Mouse (Mus musculus) ES-Bruce4 (cell line): ENCODE measurements around the gene Tmem247. TPM values are rescaled to one million over a fixed set of nuclear protein-coding genes. Genes with fewer than 3 reads are reported as not detected.

Source experiments
- H3K27ac ChIP-seq: 2 replicates; pipeline ENCODE4 v1.5.1; 2012; ENCODE audit warnings: low read length, inconsistent platforms; ENCODE audit not compliant: insufficient read depth
- H3K27me3 ChIP-seq: 2 replicates; pipeline ENCODE4 v1.6.1; 2012; ENCODE audit warnings: mild to moderate bottlenecking, low read length, inconsistent platforms; ENCODE audit not compliant: control insufficient read depth, poor library complexity, insufficient read depth, severe bottlenecking
- H3K36me3 ChIP-seq: 2 replicates; pipeline ENCODE4 v1.6.1; 2012; ENCODE audit warnings: inconsistent platforms, mild to moderate bottlenecking, low read length, moderate library complexity; ENCODE audit not compliant: control insufficient read depth, poor library complexity, insufficient read depth, severe bottlenecking
- H3K4me1 ChIP-seq: one replicate; pipeline ENCODE4 v1.8.1; 2011; ENCODE audit warnings: low read length; ENCODE audit not compliant: control insufficient read depth, insufficient read depth
- H3K4me3 ChIP-seq: 2 replicates; pipeline ENCODE4 v1.5.1; 2011; ENCODE audit warnings: low read depth, mild to moderate bottlenecking, low read length
- H3K9ac ChIP-seq: 2 replicates; pipeline ENCODE4 v1.6.1; 2012; ENCODE audit warnings: low read depth, mild to moderate bottlenecking, inconsistent platforms; ENCODE audit not compliant: poor library complexity, severe bottlenecking
- H3K9me3 ChIP-seq: replicated peaks from 2 replicates; pipeline ENCODE4 v1.6.1; 2012; ENCODE audit warnings: mild to moderate bottlenecking, low read length, inconsistent platforms; ENCODE audit not compliant: control insufficient read depth, poor library complexity, insufficient read depth, severe bottlenecking
- CTCF ChIP-seq: IDR thresholded peaks from one replicate; pipeline ENCODE4 v1.8.1; 2011; ENCODE audit warnings: low read depth, low read length
- EP300 ChIP-seq: IDR thresholded peaks from 2 replicates; pipeline ENCODE4 v1.6.1; 2011; ENCODE audit warnings: low read depth, low read length; ENCODE audit not compliant: insufficient read depth
- POLR2A ChIP-seq: IDR thresholded peaks from one replicate; pipeline ENCODE4 v1.8.1; 2011; ENCODE audit warnings: low read length; ENCODE audit not compliant: insufficient read depth
- polyA plus RNA-seq: library from polyadenylated mRNA; stranded (reverse); fragments of >200 nt; gene quantifications from 2 replicates; pipeline ENCODE4 v1.2.4, GENCODE M21; 2011; ENCODE audit warnings: low read depth; ENCODE audit not compliant: missing spikeins, insufficient read depth, insufficient read length

The Tmem247 gene
- polyA plus RNA-seq, 1 experiment = not detected

DNA sequence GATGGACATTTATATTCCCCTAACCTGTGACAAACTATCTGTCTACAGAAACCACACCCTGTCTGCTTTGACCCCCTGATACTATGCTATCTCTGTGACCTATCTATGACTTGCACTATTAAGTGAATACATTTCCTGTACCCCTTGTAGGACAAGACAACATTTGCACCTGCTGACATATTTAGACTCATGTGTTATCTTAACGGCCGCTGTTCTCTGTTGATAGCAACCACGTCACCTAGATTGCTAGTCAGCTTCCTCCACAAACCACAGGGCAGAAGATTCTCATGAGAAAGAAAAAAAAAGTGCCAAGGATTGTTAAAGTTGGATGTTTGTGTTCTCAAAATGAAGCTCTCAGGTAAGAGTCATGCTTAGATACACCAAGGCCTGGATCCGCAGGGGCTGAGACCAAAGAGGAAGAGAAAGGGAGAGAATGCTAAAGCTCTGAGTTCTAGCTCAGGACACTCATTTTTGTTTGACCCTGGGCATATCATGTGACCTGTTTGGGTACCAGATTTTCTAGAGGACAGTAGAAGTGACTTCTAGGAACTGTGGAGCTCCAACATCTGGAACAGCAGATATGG, 36.6 kb upstream of the Tmem247 start:
- Histone ChIP-seq H3K4me1 (no peaks in the 10 kb centered on the region), H3K9me3 (no peaks in the 10 kb centered on the region), H3K27me3 (no peaks in the 10 kb centered on the region), H3K9ac (no peak overlapping the region), H3K36me3 (no peaks in the 10 kb centered on the region), H3K4me3 (no peak overlapping the region), H3K27ac (no peak overlapping the region)
- no peak for TF ChIP-seq EP300
- no peak for TF ChIP-seq CTCF
- TF ChIP-seq POLR2A = no peak

- H3K9me3 ChIP-seq = no peaks in the 10 kb centered on the region
- H3K36me3 ChIP-seq = no peaks in the 10 kb centered on the region
- H3K4me3 ChIP-seq = no peak overlapping the region
- no peak overlapping the region for H3K27ac ChIP-seq
- no peak overlapping the region for H3K9ac ChIP-seq
- TF ChIP-seq EP300 = no peak
- H3K27me3 ChIP-seq = no peaks in the 10 kb centered on the region
- H3K4me1 ChIP-seq = no peaks in the 10 kb centered on the region
These were observed 22.0 kb upstream of the Tmem247 start for GRCm38 (mm10) chr17:86895191-86895590.

- Histone ChIP-seq H3K36me3 (no peaks in the 10 kb centered on the region), H3K9ac (no peak overlapping the region), H3K27me3 (no peaks in the 10 kb centered on the region), H3K4me1 (no peaks in the 10 kb centered on the region), H3K4me3 (no peak overlapping the region), H3K9me3 (no peaks in the 10 kb centered on the region), H3K27ac (no peak overlapping the region)
- no peak for TF ChIP-seq POLR2A
- TF ChIP-seq EP300 = no peak
- TF ChIP-seq CTCF = no peak
These were observed 19.5 kb upstream of the Tmem247 start for GRCm38 (mm10) chr17:86897486-86898165.

GRCm38 (mm10) chr17:86899821-86900220, 17.3 kb upstream of the Tmem247 start:
- Histone ChIP-seq H3K4me3 (no peak overlapping the region), H3K4me1 (no peaks in the 10 kb centered on the region), H3K27ac (no peak overlapping the region), H3K9ac (no peak overlapping the region), H3K27me3 (no peaks in the 10 kb centered on the region), H3K9me3 (no peaks in the 10 kb centered on the region), H3K36me3 (no peaks in the 10 kb centered on the region)
- TF ChIP-seq POLR2A = no peak
- no peak for TF ChIP-seq EP300
- TF ChIP-seq CTCF = no peak

DNA sequence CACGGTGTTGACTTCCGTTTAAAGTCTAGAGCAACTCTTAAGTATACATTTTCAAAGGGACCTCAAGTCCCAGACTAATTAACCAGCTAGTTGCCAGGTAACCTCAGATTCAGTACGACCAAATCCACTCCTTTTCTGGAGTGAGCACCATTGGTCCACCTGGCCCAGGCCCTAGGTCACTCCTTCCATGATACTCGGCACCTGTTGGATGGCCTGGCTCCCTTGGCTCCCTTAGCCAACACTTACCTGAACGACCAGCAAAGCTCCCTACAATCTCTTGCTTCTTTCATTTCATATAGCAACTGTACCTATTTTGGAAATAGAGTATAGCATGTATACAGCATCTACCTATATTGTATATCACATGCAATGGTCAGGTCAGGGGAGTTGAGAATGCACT, 16.6 kb upstream of the Tmem247 start:
- Histone ChIP-seq H3K4me3 (no peak overlapping the region), H3K9ac (no peak overlapping the region), H3K4me1 (no peaks in the 10 kb centered on the region), H3K27ac (no peak overlapping the region), H3K9me3 (no peaks in the 10 kb centered on the region), H3K36me3 (no peaks in the 10 kb centered on the region), H3K27me3 (no peaks in the 10 kb centered on the region)
- TF ChIP-seq CTCF (no peak), POLR2A (no peak), EP300 (no peak)

- H3K36me3 ChIP-seq = no peaks in the 10 kb centered on the region
- H3K4me3 ChIP-seq = no peak overlapping the region
- H3K9me3 ChIP-seq = no peaks in the 10 kb centered on the region
- H3K27ac ChIP-seq = no peak overlapping the region
- no peak overlapping the region for H3K9ac ChIP-seq
- H3K27me3 ChIP-seq = no peaks in the 10 kb centered on the region
- H3K4me1 ChIP-seq = no peaks in the 10 kb centered on the region
- TF ChIP-seq EP300 = no peak
- TF ChIP-seq CTCF = no peak
- no peak for TF ChIP-seq POLR2A
These were observed 14.6 kb upstream of the Tmem247 start for GRCm38 (mm10) chr17:86902399-86903067.
